Mouse (Mus musculus) kidney, adult 18-20 months (tissue): ENCODE measurements around the gene Creb1.
"Not testable (repeated sequence)": the region's sequence is repeated elsewhere in the genome, so short reads cannot be mapped to it uniquely, and the experiment has no call there.

Source experiments
- DNase-seq: peaks from one replicate; pipeline ENCODE4 v3.0.0; 2021

Gene Creb1

GRCm38 (mm10) chr1:64623558-64624435, 91.4 kb downstream of the Creb1 start:
- DNase-seq, result no peak

DNA sequence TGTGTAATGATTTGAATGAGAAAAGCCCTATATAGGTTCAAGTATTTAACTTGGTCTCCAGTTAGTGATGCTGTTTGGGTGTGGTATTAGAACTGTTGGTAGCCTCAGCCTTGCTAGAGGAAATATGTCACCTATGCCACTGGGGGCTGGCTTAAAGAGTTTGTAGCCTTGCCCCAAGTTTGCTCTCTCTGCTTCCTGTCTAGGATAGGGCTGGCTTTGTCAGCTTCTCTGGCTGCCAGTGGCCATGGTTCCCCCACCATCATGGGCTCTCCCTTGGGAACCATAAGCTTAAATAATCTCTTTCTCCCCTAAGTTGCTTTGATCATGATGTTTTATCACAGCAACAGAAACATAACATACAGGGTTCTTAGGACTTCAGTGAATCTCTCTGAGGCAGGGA, 92.8 kb downstream of the Creb1 start:
- DNase-seq, result no peak

- DNase-seq, result no peak
These were observed 99.1 kb downstream of the Creb1 start for GRCm38 (mm10) chr1:64631526-64631925.

DNA sequence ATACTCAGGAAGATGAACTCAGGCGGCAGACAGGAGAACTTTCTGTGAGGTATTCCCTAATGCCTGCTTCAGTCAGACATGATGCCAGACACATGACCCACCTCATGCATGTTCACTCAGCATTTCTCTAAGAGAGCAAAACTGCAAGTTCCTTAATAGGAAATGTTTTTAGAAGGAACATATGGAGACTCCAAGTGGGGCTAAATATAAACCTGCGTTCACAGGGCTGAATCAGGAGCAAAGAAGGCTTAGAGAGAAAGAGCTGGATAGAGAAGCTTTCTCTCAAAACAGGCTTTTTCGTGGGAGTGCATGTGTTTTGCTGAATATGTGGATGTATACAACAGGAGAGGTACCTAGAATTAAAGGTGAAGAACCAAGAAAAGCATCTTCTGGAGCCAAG, 100.8 kb downstream of the Creb1 start:
- DNase-seq, result no peak

GRCm38 (mm10) chr1:64635624-64636023, 103.2 kb downstream of the Creb1 start:
- no peak for DNase-seq

- no peak for DNase-seq
These were observed 106.8 kb downstream of the Creb1 start for GRCm38 (mm10) chr1:64639279-64639678.

DNA sequence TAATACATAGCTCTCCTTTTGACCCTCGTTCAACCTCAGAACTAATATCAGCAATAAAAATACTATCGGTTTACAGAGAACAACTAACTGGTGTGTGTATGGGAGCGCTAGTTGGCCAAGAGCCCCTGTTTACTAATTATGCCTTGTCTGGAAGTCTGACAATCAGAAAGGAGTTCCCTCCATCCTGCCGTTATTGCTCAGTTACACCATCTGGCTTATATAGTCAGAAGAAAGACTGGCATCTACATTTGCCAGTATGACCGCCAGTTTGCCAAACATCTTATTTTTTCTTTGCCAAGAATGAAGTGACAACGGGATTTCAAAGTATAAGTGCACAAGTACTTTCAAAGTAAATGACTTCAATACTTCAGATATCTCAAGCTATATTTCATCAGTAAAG, 108.6 kb downstream of the Creb1 start:
- no peak for DNase-seq

DNA sequence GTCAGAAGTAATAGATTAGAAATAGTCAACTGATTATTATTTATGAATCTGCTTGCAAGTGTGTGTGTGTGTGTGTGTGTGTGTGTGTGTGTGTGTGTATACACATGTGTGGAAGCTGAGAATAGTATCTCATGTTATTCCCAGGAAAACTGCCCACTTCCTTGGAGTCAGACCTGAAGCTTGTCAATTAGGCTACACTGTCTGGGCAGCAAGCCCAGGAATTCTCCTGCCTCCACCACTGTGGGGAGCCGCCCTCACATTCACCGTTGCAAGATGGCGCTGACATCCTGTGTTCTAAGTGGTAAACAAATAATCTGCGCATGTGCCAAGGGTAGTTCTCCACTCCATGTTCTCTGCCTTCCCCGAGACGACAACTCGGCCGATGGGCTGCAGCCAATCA, 110.1 kb downstream of the Creb1 start:
- DNase-seq, result not testable (repeated sequence)

DNA sequence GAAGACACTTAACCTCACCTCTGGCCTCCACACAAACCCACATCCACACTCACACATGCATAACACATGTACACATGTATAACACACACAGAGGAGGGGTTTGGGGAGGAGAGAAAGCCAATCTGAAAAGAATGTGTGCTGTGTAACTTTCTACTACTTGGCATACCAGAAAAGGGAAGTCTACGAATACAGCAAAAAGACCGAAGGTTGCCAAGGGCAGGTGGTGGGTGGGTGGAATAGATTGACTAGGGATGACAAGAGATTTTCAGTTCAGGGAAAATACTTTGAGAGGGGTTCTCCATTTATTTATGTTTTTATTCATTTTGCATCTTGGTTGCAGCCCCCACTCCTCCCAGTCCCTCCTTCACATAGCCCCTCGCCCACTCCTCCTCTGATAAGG, 112.1 kb downstream of the Creb1 start:
- no peak for DNase-seq

DNA sequence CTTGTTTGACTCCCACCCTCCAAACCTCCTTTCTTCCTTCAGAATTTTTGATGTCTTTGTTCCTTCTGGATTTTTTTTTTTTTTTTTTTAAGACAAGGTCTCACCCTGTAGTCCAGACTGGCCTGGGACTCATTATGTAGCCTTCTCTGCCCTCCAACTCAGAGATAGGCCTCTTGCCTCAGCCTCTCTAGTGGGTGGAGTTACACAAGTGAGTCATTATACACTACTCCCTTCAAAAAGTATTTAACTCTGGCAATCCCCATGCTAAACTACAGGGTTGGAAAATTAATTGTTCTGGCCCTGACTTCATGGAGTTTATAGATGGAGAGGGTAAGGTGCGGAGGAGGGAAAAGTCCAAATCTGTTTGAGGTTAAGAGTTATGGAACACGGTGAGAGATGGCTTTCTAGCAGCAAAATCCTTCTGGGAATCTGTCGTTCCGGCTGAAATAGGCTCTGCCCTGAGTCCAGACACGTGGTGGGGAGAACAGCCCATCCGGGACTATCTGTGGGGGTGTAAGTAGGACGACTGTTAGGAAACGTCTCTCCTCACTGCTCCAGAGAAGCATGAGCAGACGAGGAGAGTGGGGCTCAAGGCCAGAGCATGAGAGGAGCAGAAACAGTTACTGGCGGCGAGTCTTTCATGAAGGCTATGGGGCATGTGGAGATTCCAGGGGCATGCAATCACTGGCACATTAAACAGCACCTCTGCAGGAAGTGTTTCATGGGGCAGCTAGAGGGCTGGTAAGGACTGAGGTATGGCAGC, 117.1 kb downstream of the Creb1 start:
- DNase-seq, result no peak

- DNase-seq, result no peak
These were observed 121.3 kb downstream of the Creb1 start for GRCm38 (mm10) chr1:64653701-64654100.
